Mouse (Mus musculus) kidney, postnatal 4 days (tissue): Measurements from ENCODE around the gene Dytn.
"Not testable (repeated sequence)": the region's sequence is repeated elsewhere in the genome, so short reads cannot be mapped to it uniquely, and the experiment has no call there.

Source experiments
- DNase-seq, 2 experiments: peaks; one replicate each; pipeline ENCODE4 v3.0.0; 2021; ENCODE audit warnings: mixed read lengths in 2 of 2

The Dytn gene

DNA sequence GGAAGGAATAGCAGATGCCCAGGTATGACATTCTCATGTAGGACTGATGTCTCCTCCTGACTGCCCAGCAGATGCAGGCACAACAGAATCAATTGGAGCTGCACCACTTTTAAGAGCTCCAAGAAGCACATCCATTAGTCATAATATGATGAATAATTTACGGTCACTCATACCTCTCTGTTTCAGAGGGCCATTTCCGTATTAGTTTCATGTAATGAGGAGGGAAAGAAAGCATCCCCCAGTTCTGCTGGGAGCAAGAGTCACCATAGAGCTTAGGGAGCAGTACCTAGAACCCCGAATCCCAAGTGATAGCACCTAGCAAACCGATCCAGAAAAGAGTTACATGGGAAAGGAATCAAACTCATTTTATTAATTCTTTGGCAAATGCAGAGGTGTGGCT lies at the start of gene Dytn:
TSS of gene Dytn (minus strand) at position 101 of the 400 bp plus-strand sequence.
- DNase-seq, result no peak

DNA sequence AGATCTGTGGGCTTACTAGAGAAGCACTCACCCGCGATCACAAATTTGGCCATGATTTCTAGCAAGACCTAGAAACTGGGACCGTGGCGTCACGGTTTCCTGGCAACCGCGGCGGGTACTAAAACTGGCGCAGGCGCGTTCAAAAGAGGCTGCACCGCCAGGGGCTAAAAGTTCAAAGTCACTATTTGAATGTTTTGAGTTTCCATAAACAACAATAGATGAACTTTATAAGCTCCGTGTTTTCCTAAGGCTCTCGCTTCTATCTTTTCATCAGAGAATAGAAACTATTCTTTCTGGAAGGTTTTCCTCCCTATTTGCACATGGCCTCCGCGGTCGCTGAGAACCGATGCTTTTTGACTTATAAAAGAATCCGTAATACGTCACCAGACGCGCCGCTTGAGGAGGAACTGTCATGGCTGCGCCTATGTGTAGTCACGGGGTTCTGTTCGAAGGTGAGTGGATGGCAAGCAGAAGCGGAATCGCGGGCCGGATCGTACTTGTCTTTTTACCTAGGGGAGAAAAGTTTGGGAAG lies 43.6 kb upstream of the Dytn start, which contains the start of the genes Mdh1b and Fastkd2:
TSS of gene Mdh1b (minus strand) at position 79 of the 532 bp plus-strand sequence.
TSS of gene Fastkd2 (plus strand) at position 375 of the 532 bp plus-strand sequence.
- DNase-seq, result peak; percentile 87 to 91

DNA sequence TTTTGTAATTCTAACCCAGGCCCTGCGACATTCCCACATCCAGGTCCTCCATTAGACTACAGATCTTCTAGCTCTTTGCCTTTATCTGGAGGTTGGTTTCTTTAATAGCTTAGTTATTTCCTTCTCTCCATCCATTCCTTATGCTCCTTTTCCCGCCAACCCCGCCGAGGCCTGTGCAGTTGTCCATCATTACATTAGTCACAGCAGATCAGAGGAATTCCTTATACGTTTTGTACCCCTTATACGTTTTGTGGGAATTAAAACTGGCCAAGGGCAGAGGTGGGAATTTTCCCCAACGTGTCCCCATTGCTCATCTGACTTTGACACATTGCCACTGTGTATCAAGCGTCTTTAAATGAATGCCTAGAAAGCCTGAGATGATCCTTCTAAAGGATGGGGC lies 43.1 kb upstream of the Dytn start:
- DNase-seq, result peak in 1 of 2 experiments; percentile 6

GRCm38 (mm10) chr1:63720161-63720560 lies 33.4 kb upstream of the Dytn start:
- DNase-seq, result no peak

DNA sequence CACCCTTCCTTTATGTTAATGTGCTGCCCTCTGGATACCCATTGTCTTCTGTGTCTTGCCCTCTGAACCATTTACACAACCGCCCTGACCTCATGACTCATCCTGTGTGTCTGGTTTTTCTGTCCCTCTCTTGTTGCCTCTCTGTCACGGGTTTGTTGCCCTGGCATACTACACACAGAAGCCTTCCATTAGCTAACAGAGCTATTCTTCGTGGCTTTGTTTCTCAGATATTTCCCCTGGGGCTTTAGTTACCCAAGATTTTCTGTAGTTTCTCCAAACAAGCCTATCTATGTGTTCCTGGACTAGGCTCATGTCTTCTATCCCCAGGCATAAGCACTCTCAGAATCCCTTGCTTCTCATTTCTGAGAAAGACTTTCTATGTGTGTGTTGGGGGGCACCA lies 22.1 kb upstream of the Dytn start:
- no peak for DNase-seq

- peak; percentile 3 to 12 for DNase-seq
Observed at GRCm38 (mm10) chr1:63705733-63706132, 19.0 kb upstream of the Dytn start.

- DNase-seq, result no peak
Observed at GRCm38 (mm10) chr1:63696861-63697260, 10.1 kb upstream of the Dytn start.

DNA sequence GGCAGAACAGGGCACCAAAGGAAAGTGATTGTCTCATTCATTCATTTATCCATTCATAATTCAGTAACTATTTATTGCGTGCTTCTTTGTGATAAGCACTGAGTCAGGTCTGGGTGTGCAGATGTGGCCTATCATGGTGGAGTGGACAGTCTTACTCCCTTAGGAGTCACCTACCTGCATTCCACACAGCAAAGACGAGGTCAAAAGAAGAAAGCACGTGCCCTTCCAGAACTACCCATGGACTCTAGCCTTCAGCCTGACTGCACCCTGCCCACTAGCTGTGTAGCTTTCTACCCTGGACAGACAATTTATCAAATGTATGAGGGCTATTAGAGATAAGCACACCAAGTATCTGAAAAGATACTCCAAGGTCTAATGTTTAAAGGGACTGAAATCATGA lies 10.8 kb downstream of the Dytn start:
- DNase-seq, result no peak

DNA sequence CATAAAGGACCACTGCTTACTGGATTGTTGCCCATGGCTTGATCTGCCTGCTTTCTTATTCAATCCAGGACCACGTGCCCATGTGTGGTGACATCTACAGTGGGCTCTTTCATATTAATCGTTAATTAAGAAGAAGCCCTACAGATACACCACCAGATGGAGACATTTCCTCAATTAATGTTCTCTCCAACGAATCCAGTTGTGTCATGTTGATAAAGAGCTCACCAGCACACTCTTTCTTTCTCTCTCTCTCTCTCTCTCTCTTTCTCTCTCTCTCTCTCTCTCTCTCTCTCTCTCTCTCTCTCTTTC lies 17.9 kb downstream of the Dytn start:
- no peak for DNase-seq

GRCm38 (mm10) chr1:63667949-63668851 lies 18.5 kb downstream of the Dytn start:
- DNase-seq, result no peak

DNA sequence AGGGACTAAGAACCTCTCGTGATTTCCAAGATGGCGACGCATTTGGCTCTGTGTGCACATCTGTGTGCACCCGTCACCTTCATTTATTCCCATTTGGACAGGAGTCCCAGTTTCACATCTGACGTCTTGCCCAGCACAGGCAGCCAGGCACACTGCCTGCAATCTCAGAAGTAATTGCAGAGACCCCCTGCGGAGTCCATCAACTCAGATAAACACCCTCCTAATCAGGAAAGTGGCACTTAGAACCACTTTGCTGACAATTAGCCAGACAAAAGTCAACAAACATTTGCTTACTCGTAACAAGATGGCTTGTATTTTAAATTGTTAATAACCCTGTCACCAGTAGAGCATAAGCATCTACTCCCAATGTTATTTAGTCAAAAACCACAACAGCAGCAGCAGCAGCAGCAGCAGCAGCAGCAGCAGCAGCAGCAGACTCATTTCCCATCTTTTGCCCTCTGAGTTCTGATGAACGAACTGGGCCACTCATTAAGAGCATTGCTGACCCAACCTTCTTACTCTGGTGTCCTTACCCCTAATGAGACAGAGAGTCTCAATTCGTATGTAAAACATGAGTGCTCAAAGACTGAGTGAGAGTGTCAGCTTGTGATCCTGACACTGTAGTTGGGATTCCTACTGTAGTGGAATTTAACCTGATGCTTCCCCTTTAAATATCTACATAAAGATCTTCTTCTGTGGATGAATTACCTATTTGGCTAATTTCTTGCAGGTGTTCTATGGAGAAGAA lies 19.4 kb downstream of the Dytn start:
- DNase-seq, result no peak

DNA sequence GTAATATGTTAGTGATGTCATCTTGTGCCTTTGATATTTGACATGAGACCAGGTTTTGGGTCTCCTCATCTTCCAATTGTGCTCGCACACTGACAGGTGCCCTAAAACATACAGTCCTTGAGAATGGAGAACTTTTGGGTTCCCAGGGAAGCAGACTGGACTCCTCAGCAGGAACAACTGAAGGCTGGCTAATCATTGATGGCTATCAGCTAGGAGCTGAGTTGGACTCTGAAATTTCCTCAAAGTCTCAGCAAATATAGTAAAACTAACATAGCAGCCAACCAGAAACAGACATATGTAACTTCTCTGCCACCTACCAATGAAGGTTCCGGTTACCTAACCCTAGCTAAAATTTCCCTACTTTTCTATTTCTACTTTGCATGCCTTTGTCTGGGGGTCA lies 20.6 kb downstream of the Dytn start:
- no peak for DNase-seq

GRCm38 (mm10) chr1:63659591-63659990 lies 27.1 kb downstream of the Dytn start:
- DNase-seq, result peak; percentile 31 to 45

GRCm38 (mm10) chr1:63658016-63658415 lies 28.7 kb downstream of the Dytn start:
- DNase-seq, result peak; percentile 80 to 82

GRCm38 (mm10) chr1:63639921-63640320 lies 46.8 kb downstream of the Dytn start:
- DNase-seq, result no peak

DNA sequence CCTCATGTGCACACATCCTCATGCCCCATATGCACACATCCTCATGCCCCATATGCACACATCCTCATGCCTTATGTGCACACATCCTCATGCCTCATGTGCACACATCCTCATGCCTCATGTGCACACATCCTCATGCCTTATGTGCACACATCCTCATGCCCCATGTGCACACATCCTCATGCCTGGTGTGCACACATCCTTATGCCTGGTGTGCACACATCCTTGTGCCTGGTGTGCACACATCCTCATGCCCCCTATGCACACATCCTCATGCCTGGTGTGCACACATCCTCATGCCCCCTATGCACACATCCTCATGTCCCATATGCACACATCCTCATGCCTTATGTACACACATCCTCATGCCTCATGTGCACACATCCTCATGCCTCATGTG lies 56.3 kb downstream of the Dytn start:
- DNase-seq, result not testable (repeated sequence)

DNA sequence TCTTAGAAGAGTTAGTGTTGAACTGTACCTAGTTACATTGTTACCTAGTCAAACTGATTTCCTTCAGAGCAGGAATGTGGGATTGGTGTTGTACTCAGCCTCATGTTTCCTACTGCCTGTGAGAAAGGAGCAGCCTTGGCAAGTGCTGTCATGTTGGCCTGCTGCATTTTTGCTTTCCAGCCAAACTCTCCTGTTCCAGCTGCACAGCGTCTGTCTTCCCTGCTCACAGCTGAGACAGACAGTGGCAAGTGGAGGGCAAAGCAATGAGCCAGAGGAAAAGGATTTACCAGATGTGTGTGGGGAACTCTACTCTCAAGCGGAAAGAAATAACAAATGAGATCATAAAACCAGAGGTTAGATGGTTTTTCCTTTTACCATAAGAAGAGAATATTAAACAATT lies 58.5 kb downstream of the Dytn start:
- no peak for DNase-seq

- no peak for DNase-seq
Observed at GRCm38 (mm10) chr1:63615668-63616067, 71.1 kb downstream of the Dytn start, which contains the start of gene Gm39653. TSS of gene Gm39653 (plus strand) at chr1:63615968.

GRCm38 (mm10) chr1:63614594-63614993 lies 72.1 kb downstream of the Dytn start:
- DNase-seq, result peak; percentile 84 to 86

- no peak for DNase-seq
Observed at GRCm38 (mm10) chr1:63609613-63610012, 77.1 kb downstream of the Dytn start.

DNA sequence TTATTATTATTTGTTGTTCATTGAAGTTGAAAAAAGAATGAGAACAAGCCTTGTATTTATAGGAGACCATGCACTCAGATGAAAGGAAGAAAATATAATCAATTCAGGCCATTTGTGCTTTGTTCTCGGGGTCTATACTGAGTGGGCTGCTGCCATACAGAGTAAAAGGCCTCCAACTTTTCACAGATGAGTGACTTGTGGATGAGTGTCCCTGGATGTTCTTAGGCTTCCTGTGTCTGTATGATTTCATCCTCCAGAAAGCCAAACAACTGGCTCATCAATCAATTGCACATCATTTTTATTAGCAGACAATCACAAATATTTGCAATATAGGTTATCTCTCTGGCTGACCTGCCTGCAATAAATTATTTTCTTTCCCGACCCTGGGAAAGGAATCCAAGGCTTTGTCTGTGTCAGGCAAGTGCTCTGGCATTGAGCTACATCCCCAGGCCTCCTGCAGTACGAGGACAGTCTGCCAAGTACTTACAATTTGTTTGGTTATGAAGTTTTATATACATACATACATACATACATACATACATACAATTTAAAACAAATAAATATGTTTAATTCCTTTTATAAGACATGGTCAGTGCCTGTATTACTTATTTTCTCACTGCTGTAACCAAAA lies 82.7 kb downstream of the Dytn start:
- DNase-seq, result no peak

- DNase-seq, result no peak
Observed at GRCm38 (mm10) chr1:63586869-63587268, 99.9 kb downstream of the Dytn start.

GRCm38 (mm10) chr1:63579153-63579552 lies 107.6 kb downstream of the Dytn start:
- DNase-seq, result no peak
